Mouse (Mus musculus) liver (tissue): ENCODE data around the gene Cln6.
"Not testable (repeated sequence)": the region's sequence is repeated elsewhere in the genome, so short reads cannot be mapped to it uniquely, and the experiment has no call there.

Source experiments
- DNase-seq: peaks from one replicate; pipeline ENCODE4 v3.0.0-alpha.2; 2020; ENCODE audit warnings: mixed read lengths

The Cln6 gene

DNA sequence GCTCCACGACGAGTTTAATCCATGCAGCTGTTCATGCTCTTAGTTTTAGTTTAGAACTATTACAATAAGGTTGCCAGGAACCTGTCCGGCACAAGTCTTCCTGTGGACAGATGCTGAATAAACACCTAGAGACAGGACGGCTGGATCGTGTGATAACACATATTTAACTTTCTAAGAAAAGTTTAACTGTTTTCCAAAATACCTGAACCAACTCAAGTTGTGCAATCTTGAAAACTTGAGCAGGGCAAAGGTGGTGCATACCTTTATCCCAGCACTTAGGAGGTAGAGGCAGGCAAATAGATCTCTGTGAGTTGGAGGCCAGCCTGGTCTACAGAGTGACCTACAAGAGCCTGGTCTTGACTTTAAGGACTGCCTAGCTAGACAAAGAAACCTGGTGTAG is 3.7 kb upstream of the Cln6 start:
- DNase-seq, result no peak

DNA sequence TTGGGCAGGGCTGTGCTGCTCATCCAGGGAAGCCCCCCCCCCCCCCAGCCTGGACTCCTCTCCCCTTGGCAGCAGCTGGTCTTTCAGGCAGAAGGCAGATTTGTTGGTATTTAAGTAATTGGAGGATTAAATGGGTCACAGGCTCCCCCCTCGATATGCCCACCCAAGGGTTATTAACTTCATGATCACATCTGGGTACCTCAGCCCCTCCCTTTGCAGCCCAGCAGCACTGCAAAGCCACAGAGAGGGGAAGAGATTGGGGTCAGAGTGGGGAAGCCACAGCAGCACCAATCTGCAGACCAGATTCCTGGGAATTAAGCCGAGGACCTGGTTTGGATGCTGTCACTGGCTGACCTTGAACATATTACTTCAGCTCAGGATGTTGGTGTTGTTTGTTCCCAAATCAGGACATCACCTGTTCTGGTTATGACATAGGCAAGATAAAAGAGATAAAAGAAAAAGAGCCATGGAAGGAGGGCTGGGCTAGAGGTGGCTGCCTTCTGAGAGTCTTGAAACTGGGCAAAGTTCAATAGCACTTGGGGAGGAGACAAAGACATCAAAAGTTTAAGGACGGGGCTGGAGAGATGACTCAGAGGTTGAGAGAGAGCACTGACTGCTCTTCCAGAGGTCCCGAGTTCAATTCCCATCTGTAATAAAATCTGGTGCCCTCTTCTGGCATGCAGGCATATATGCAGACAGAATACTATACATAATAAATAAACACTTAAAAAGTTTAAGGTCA is 2.7 kb upstream of the Cln6 start:
- no peak for DNase-seq

DNA sequence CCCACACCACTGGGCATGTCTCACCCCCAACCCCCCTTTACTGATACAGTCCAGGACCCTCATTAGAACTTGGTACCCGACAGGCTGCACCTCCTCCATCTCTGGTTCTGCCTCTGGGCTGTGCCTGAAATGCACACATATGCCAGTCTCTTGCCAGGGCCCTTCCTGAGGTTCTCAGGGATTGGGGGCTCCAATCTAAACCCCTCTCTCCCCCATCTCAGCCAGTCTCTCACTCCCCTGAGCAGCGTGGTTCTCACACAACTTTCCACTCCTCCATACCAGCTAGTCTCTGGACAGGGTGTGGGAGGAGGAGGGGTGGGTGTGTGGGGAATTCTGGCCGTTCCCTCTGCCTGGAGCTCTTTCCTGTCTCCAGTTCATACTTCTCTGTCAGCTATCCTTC is 974 bp upstream of the Cln6 start:
- no peak for DNase-seq

DNA sequence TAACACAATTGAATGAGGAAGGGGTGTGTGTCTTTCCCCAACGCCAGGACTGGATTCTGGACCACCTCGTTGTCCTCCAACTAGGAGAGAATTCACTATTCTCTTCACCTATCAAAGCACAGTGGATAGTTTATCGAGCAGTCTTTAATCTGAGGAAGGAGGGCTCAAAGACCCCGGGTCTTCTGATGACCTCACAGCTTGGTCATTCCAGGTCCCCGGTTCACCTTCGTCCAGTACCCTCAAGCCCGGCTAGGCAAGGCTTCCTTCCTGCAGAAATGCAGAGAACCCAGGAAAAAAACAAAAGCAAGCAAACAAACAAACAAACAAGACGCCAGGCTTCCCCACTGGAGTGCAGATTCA is 459 bp upstream of the Cln6 start:
- DNase-seq, result no peak

DNA sequence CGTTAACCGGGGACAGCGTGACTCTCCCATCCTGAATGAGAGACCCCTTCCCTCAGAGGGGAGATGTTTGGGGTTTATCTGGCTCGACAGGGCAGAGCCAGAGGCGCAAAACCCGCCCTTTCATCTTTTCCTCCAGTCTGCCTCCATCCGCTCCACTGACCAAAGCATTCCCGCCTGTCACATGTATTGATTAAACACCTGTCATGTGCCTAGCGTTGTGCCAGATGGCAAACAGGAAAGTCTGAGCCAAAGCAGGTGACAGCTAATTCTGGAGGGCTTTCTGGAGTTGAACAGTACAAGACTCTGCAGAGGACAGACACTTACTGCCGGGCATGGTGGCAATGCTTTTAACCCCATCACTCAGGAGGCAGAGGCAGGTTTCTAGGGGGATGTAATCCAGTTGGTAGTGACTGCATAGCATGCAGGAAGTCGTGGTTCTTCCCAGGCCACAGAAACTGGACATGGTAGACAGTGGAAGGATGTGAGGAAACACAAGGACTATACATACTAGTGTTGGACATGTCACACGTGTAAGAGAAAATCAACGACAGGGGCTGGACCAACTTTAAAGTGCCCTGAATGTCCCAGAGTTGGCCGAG is 686 bp downstream of the Cln6 start:
- peak; percentile 41 for DNase-seq

DNA sequence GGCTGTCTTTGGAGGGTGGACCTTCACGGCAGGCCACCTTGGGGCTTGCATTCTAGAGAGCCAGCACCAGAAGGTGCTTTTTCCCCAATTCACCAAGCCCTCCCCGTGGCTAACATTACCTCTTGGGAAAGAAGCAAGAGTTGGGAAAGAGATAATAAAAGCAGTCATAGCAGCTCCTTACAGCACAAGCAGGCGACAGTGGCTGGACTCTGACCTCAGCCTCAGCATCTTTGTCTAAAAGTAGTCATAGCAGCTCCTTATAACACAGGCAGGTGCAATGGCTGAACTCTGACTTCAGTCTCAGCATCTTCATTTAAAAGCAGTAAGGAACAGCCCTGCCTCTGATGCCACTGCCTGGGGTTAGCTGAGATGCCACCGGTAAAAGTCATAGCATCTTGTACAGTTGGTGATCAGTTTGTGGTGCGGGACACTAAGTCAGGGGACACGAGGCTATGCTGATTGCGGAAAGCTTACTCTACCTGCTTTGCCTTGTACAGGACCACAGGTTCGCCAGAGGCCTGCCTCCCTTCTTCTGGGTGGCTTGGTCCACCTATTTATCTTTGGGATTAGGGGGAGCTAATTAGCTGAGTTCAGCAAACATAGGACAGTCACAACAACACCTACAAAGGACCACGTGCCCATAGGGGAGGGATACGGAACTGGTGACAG is 4.9 kb downstream of the Cln6 start:
- DNase-seq, result no peak

DNA sequence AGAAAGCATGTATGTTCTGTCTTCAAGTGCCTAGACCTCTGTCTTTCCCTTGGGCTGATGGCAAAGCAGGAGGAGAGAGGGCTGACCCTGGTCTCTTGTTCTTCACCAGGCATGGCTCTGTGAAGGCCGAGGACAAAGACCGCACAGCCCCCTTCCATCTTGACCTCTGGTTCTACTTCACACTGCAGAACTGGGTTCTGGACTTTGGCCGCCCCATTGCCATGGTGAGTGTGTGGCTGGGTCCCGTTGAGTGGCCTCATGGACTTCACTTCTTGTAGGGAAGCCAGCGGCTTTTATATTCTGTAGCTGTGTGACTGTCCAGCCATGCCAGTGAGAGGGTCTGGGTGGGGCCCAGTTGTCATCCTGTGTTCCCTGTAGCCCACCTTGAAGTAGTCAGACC is 5.9 kb downstream of the Cln6 start:
- DNase-seq, result no peak

DNA sequence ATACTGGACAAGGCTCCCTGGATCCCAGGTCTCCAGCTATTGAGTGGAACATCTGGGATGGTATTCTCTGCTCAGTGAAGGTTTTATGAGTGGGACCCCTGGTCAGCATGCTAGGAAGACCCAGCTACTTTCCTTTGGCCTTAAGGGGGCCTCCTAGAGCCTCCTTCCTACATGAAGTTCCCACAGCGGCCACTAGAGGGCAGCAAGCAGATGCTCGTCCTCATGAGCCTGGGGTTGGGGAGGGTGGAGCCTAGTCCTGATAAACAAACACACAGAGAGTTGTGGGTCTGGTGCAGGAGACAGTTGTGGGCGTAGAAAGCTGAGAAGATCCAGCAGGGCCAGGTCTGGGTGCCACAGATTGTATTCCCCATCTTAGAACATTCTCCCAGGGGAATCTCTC is 9.1 kb downstream of the Cln6 start:
- DNase-seq, result peak; percentile 91

DNA sequence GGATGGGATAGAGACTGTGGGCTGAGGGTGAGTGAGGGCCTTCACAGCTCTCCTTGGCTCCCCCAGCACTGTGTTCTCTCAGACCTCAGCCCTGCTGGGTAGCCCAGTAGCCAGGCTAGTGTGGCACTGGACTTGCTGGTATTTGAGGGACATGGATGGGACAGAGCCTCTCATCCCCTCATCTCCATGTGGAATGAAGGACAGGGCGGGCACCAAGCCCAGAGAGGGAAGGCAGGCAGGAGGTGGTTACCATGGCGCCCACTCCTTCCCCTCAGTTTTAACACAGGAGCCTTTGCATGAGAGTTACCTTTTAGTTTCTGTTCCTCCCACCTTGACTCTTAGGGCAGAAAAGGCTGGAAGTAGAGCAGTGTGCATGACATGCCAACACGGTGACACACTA is 10.1 kb downstream of the Cln6 start:
- no peak for DNase-seq

DNA sequence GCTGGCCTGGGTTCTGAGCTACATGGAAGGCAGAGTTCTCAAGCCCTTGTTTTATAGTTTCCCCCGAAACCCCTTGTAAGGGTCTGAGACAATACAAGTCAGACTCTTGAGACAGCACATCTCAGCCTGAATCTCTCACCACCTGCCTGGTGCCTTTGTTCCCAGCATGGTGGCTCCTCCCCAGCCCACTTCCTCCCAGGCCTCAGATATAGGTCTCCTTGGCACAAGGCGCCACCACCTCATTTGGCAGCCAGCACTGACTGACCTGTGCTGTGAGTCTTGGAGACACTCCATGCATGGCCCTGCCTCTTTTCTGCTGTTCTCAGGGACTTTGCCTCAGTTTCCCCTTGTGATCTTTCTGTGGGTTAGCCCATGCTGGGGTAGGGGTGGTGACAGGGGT is 13.0 kb downstream of the Cln6 start:
- no peak for DNase-seq

DNA sequence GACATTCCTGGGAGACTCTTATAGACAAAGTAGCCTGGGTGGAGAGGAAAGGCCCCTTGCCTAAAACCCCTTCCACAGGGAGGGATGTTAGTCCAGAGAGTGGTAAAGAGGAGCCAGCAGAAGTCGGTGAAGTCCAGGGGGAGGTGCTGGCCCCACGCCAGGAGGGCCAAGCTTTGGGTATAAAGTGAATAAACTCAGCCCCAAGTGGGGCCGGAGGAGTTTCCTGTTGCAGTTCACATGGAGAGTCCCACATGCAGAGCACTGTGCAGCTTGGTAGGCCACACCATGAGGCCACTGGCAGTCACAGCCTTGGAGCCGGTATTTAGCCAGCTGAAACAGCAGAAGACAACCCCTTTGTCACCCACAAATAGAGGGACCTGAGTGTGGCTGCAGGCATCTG is 15.9 kb downstream of the Cln6 start:
- DNase-seq, result peak; percentile 34

DNA sequence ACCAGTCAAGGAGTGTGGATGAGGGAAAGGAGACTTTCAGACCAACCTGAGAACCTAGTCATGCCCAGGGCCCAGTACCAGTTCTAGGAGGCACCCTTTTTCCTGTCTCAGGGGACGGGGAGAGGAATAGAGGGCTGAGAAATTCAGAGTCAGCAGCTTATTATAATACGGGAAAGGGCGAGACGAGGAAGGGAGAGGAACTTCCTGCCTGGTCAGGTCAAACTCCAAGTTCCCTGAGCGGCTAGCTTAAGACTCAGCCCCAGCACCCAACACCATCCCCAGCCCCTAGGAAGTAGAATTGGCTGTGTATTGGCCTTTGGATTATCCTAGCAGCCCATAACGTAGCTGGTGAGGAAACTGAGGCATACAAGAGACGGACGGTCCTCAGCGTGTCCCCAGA is 18.6 kb downstream of the Cln6 start:
- no peak for DNase-seq

DNA sequence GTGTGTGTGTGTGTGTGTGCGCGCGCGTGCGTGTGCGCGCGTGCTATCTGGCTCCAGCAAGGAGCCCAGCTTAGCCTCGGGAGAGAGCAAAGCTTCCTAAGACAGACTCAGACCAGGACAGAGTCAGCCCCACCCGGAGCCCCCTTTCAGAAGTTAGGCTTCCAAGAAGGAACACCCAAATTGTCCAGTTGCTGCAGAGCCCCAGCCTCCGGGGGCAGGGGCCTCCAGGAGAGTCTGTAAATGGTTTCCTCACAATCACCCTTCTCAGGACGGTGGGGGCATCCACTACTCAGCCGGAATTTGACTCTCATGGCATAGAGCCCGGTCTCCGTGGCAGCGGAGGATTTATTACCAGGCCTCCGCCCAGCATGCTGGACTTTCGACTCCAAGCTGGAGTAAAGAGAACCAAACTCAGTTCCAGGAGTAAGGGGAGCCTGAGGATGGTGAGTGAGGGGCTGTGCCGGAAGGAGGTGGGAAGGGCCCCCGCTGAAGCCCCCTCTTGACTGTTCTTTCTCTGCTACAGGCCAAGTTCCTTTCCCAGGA is 19.2 kb downstream of the Cln6 start, which contains the start of gene Calml4:
Calml4 (plus strand) TSS at position 362 of the 543 bp plus-strand sequence.
- DNase-seq, result peak; percentile 49

DNA sequence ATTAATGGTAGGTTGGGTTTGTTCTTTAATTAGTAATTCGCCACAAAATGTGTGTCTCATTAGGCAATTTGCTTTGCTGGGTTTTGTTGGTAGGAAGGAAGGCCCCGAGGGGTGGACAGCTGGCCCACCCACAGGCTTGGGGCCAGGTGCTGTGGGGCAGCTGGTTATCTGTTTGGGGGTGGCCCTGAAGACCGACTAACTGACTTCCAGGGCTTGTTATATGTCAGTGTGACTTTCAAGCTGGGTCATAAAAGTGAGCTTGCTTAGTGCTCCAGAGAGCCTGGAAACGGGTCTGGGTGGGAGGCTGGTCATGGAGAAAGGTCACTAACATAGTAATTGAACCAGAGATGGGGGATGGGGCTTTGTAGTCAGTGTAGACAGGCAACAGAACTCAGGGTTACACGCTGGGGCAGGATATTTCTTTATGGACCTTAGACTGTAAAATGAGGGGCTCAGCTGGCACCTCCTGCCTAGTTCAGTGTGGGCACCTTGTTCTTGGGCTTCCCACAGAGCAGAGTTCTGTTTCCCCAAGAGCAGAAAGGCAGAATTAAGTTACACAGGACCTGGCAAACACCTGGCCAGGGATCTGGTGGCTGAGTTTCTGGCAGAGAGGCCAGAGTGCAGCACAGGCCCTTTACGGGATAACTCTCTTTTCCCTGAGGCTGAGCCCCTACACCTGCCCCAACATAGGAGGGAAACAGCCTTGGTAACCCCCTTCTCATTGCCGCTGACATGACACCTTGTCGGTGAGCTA is 19.9 kb downstream of the Cln6 start:
- no peak for DNase-seq

DNA sequence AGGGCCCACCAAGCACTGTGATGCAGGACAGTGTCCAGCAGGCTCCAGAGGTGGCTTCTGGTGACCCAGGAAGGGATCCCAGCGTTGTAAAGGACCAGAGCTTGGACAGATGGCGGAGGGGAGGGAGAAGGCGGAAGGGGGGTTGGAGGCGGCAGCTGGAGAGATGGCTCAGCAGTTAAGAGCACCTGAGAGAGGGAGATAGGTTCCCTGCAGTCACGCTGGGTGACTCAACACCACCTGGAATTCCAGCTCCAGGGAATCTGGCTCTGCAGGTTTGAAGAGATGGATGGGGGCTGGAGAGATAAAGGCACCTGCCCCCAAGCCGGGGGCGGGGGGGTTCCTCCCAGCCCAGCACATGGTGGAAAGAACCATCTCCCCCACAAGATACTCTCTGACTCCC is 21.5 kb downstream of the Cln6 start:
- not testable (repeated sequence) for DNase-seq

DNA sequence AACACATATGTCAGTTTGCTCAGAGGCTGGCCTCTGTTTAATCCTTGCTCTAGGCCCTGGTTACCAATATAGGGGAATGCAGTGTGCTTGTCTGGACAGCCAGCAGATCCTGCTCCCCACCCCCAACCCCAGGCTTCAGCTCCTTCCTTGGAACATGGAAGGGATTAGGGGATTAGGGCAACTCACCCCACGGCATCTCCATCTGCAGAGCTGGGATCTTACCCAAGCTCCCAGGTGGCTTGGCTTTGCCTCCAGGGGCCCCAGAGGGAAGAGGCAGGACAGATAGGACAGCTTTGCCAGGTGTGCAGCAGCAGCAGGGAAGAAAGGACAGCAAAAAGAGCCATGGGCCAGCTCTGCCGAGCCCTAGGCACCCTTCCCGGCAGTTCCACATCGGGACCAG is 22.3 kb downstream of the Cln6 start:
- DNase-seq, result no peak

DNA sequence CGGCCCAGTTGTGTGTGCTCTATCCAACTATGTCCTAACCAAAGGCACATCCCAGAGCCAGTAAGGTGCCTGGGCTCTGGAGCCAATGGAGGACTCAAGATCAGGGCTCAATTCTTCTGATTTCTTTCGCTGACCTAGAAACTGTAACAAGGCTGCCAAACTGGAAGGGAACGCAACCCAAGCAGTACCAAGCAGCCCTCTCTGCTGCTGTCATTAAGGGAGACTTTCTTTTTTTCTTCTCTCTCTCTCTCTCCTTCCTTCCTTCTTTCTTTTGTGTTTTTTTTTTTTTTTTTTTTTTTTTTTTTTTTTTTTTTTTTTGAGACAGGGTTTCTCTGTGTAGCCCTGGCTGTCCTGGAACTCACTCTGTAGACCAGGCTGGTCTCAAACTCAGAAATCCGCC is 30.7 kb downstream of the Cln6 start:
- not testable (repeated sequence) for DNase-seq

DNA sequence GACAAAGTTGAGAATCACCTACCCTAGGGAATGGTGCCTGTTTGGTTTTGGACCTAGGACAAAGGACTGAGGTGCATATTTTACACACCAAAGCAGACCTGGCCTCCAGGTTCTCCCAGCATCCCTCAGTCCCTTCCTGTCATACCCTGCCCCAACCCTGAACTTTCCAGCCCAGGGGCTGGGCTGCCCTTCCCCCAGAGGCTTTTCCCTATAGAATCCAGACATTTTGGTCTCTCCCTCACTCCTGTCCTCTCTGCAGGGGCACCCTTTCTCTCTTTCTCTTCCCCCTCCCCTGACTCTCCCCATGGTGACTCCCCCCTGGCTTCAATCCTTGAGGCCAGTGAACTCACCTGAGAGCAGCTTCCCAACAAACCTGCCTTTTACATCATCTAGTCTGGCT is 32.1 kb downstream of the Cln6 start:
- no peak for DNase-seq

DNA sequence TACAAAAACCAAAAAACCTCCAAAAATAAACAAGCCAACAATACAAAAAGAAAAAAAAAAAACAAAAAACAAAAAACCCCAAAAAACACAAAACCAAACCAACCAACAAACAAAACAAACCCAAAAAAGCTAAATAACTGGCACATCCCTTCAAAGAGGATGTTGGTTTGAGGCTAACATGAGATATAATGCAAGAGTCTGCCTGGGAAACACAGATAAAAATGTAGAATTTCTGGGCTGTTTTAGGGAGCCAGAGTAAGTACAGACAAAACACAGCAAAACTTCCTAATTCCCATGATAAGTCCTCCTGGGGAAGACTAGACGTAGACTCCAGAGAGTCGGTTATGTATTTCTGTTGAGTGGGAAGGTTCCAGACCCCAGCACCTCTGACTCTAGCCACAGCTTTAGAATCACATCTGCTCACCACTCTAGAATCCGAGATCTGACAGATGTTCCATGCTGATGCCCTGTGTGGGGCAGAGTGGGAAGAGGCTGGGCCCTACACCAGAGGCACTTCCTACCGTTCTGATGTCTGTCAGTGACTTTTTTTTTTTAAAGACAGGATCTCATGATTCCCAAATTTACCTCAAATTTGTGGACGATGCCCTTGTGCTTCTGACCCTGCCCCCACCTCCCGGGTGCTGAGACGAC is 38.5 kb downstream of the Cln6 start:
- no peak for DNase-seq

DNA sequence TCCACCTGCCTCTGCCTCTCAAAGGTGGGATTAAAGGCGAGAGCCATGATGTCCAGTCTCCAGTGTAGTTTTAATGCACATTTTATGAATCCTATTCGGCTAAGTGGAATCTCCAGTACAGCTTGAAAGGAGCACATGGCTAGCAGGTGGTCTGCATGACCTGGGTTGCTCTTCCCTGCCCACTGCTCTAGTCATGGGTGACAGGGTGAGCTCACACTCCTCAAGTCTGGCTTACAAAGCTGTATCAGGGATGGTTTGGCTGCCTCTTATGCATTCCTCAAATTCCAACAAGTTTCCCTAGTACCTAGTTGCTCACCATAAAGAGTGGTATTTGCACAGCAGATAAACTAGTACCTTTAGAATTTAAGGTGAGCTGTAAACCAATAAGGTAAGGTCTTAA is 39.2 kb downstream of the Cln6 start:
- DNase-seq, result no peak

DNA sequence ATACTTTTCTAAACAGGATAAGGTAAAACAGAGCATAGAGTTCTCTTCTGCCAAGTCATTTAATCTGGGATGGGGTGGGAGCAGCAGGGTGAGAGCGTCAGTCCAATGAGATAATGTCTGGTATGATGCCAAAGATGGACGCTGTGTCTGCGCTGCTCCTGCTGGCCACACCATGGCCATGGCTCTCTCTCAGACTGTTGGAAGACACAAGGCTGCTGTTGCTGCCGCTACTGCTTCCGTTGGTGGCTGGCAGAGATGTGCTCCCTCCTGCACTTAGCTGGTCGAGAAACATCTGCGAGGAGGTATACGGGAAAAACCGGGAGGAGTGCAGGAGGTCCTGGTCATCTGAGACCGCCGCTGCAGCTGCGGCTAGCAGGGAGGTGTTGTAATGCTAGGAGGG is 43.3 kb downstream of the Cln6 start:
- DNase-seq, result no peak

DNA sequence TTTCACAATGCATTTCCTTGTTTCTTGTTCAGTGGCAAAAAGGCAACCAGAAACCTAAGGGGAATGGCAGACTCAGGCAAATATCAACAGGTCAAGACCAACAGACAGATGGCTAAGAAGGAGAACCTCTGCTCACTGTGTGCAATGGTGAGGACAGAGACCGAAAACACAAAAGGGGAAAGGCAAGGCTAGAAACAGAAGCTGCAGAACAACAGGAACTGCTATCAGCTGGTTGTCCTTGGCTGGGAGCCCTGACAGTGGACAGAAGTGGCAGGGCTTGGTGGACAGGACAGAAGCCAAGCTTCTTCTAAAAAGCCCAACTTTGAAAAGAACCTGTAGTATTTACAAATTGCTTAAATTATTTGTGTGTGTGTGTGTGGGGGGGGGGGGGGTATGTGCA is 55.9 kb downstream of the Cln6 start:
- no peak for DNase-seq
